7 mouse cellular contexts compared by ENCODE assay signal in genomic region chr4:45513791-45514293, GRCm38 (mm10). TPM values are rescaled to one million over a fixed set of nuclear protein-coding genes. Genes with fewer than 3 reads are reported as not detected.
A peak's percentile ranks its signal among the peaks of the same experiment; 100 is the strongest.
DNase-seq lines count a peak whose midpoint lies in the region; ATAC-seq and TF ChIP-seq lines count a peak whose summit lies in the region.

No protein-coding gene starts in this region.

- H3K9ac ChIP-seq in ES-Bruce4 (ENCODE audit: low read depth, poor library complexity, severe bottlenecking): no peak overlapping the region
- H3K9ac ChIP-seq in intestine, embryonic 15.5 days: no peak overlapping the region
- H3K9ac ChIP-seq in liver, postnatal 0 days (replicated peaks): peak overlapping the region; percentile 34; the same call in 1 of the 2 replicates
- H3K9ac ChIP-seq in neural tube, embryonic 12.5 days: 0 out of 2 replicates have a peak overlapping the region, but pooled peaks have one; percentile 13

- peak; percentile 90 for ATAC-seq in intestine, embryonic 15.5 days
- peak; percentile 72 for ATAC-seq in liver, postnatal 0 days
- peak; percentile 50; the same call in 1 of the 2 replicates for ATAC-seq in neural tube, embryonic 12.5 days (ENCODE audit: low FRiP score, low read depth)

- H3K4me3 ChIP-seq in ES-Bruce4 (ENCODE audit: low read depth, low read length): no peak overlapping the region
- no peak overlapping the region for H3K4me3 ChIP-seq in intestine, embryonic 15.5 days (replicated peaks)
- no peak overlapping the region for H3K4me3 ChIP-seq in liver, postnatal 0 days (ENCODE audit: low read depth, low read length)
- H3K4me3 ChIP-seq in neural tube, embryonic 12.5 days: no peak overlapping the region

- H3K36me3 ChIP-seq in ES-Bruce4 (ENCODE audit: control insufficient read depth, insufficient read depth, low read length, poor library complexity, severe bottlenecking): no peaks in the 10 kb centered on the region
- no peaks in the 10 kb centered on the region for H3K36me3 ChIP-seq in intestine, embryonic 15.5 days
- no peaks in the 10 kb centered on the region for H3K36me3 ChIP-seq in liver, postnatal 0 days (replicated peaks; ENCODE audit: insufficient read depth, low read length)
- H3K36me3 ChIP-seq in neural tube, embryonic 12.5 days: no peaks in the 10 kb centered on the region

- no peak for TF ChIP-seq CTCF in ES-Bruce4 (IDR thresholded peaks at IDR 0.05; ENCODE audit: low read depth, low read length)
- no peak for TF ChIP-seq CTCF in liver, postnatal 0 days (IDR thresholded peaks at IDR 0.05; ENCODE audit: low read depth)

- H3K27ac ChIP-seq in ES-Bruce4 (ENCODE audit: insufficient read depth, low read length): peak overlapping the region; percentile 22
- peak overlapping the region; percentile 61 for H3K27ac ChIP-seq in intestine, embryonic 15.5 days
- H3K27ac ChIP-seq in liver, postnatal 0 days (ENCODE audit: low read depth): peak overlapping the region; percentile 85
- H3K27ac ChIP-seq in neural tube, embryonic 12.5 days: no peak overlapping the region

- no peaks in the 10 kb centered on the region for H3K9me3 ChIP-seq in ES-Bruce4 (replicated peaks; ENCODE audit: control insufficient read depth, insufficient read depth, low read length, poor library complexity, severe bottlenecking)
- H3K9me3 ChIP-seq in intestine, embryonic 15.5 days: no peaks in the 10 kb centered on the region
- H3K9me3 ChIP-seq in liver, postnatal 0 days (ENCODE audit: low read length): no peaks in the 10 kb centered on the region
- H3K9me3 ChIP-seq in neural tube, embryonic 12.5 days: no peaks in the 10 kb centered on the region

- no peak for TF ChIP-seq POLR2A in ES-Bruce4 (IDR thresholded peaks at IDR 0.05; ENCODE audit: insufficient read depth, low read length)

- peak; percentile 80 for DNase-seq in adrenal gland, adult 8-10 months
- peak; percentile 59 for DNase-seq in gastrocnemius, postnatal 14 days
- DNase-seq in liver, postnatal 0 days: peak; percentile 77
- no peak for DNase-seq in left cerebral cortex, postnatal 14 days (ENCODE audit: low spot score in 2 of 2)

- intact Hi-C loops in gastrocnemius, postnatal 14 days (cut with DNase I; ENCODE audit: low total_unique reads): no loop called here
- intact Hi-C loops in left cerebral cortex, postnatal 14 days (cut with DNase I): no loop called here

- peak overlapping the region; percentile 45 for H3K4me2 ChIP-seq in intestine, embryonic 15.5 days (replicated peaks)
- H3K4me2 ChIP-seq in liver, postnatal 0 days (ENCODE audit: low read depth, low read length): peak overlapping the region; percentile 40
- H3K4me2 ChIP-seq in neural tube, embryonic 12.5 days (replicated peaks): peak overlapping the region; percentile 44

- WGBS in intestine, embryonic 15.5 days: 2% methylated on average over 10 of the region's 10 CpGs
- 3% methylated on average over 10 of the region's 10 CpGs for WGBS in liver, postnatal 0 days (ENCODE audit: insufficient replicate concordance)
- 2% methylated on average over 10 of the region's 10 CpGs for WGBS in neural tube, embryonic 12.5 days

- peaks cover 8% of the 10 kb centered on the region for H3K4me1 ChIP-seq in ES-Bruce4 (ENCODE audit: control insufficient read depth, insufficient read depth, low read length)
- peaks cover 44% of the 10 kb centered on the region for H3K4me1 ChIP-seq in intestine, embryonic 15.5 days (replicated peaks)
- peaks cover 59% of the 10 kb centered on the region for H3K4me1 ChIP-seq in liver, postnatal 0 days (ENCODE audit: insufficient read depth)
- peaks cover 32% of the 10 kb centered on the region for H3K4me1 ChIP-seq in neural tube, embryonic 12.5 days

- H3K27me3 ChIP-seq in ES-Bruce4 (ENCODE audit: control insufficient read depth, insufficient read depth, low read length, poor library complexity, severe bottlenecking): no peaks in the 10 kb centered on the region
- H3K27me3 ChIP-seq in intestine, embryonic 15.5 days (replicated peaks): no peaks in the 10 kb centered on the region
- no peaks in the 10 kb centered on the region for H3K27me3 ChIP-seq in liver, postnatal 0 days (ENCODE audit: insufficient read depth, low read length)
- peaks cover 16% of the 10 kb centered on the region; the same call in 1 of the 2 replicates for H3K27me3 ChIP-seq in neural tube, embryonic 12.5 days (replicated peaks)

- TF ChIP-seq EP300 in ES-Bruce4 (IDR thresholded peaks at IDR 0.05; ENCODE audit: insufficient read depth, low read depth, low read length): peak; percentile 82
- TF ChIP-seq EP300 in liver, postnatal 0 days (IDR thresholded peaks at IDR 0.05; ENCODE audit: low read depth): no peak

RNA-seq across cellular contexts. Expression of gene Shb, which starts 18.4 kb away (rescaled TPM):
- polyA plus RNA-seq in ES-Bruce4 (2011; ENCODE audit: insufficient read depth, insufficient read length, low read depth, missing spikeins): 24.5 and 27.4 TPM in 2 replicates
- 100 to 1,000 TPM in 2 of 4 experiments, 10 to 100 TPM in 2; 39.5 to 104 (median 79.0) TPM for total RNA-seq in adrenal gland, adult 8-10 months (2022)
- 1 to 10 TPM; 6.7 to 7.8 TPM for total RNA-seq in gastrocnemius, postnatal 14 days (2021)
- 4.0 and 4.8 TPM in 2 replicates for polyA plus RNA-seq in intestine, embryonic 15.5 days (2015; fragmentation: Nextera tagmentation; extraction: Ambion mirVana)
- 2.5 and 3.2 TPM in 2 replicates for polyA plus RNA-seq in liver, postnatal 0 days (2015; fragmentation: Nextera tagmentation; extraction: Ambion mirVana)
- polyA plus RNA-seq in neural tube, embryonic 12.5 days (2016; fragmentation: Nextera tagmentation; extraction: Ambion mirVana): 8.2 and 10.3 TPM in 2 replicates
- total RNA-seq in left cerebral cortex, postnatal 14 days (2021): 10 to 100 TPM; 12.1 to 15.0 TPM

Comparison
In these comparisons a context has a peak if more than half of its experiments do, and no peak if none do; other contexts are left out.
1. H3K9ac ChIP-seq: peak in liver, postnatal 0 days (single experiment) and neural tube, embryonic 12.5 days (single experiment); none in ES-Bruce4 (single experiment) and intestine, embryonic 15.5 days (single experiment).
2. DNase-seq: peak in adrenal gland, adult 8-10 months (single experiment), gastrocnemius, postnatal 14 days (single experiment) and liver, postnatal 0 days (single experiment); none in left cerebral cortex, postnatal 14 days (0 of 2).
3. Peak in every context shown above with its lines, with median percentiles within 50 percentile points of each other: ATAC-seq and H3K4me2 ChIP-seq.